Mouse (Mus musculus) hindbrain, embryonic 15.5 days (tissue): ENCODE measurements around the gene Olfr120. TPM values are rescaled to one million over a fixed set of nuclear protein-coding genes. Genes with fewer than 3 reads are reported as not detected.
"Not testable (repeated sequence)": the region's sequence is repeated elsewhere in the genome, so short reads cannot be mapped to it uniquely, and the experiment has no call there.

ENCODE experiments used
- ATAC-seq: fragments of 200-750 bp; cut with Nextera tagmentation; 2 replicates; pipeline ENCODE4 v1.8.0; 2017; ENCODE audit warnings: low read depth, moderate number of reproducible peaks, moderate TSS enrichment; ENCODE audit not compliant: low FRiP score
- H3K27ac ChIP-seq: fragments of 300-500 bp; sonication (generic); replicated peaks from 2 replicates; pipeline ENCODE4 v1.5.1; 2015; ENCODE audit warnings: mild to moderate bottlenecking, inconsistent platforms
- H3K27me3 ChIP-seq: fragments of 300-500 bp; sonication (generic); 2 replicates; pipeline ENCODE4 v1.6.1; 2015; ENCODE audit warnings: control low read depth, inconsistent platforms
- H3K36me3 ChIP-seq: fragments of 300-500 bp; sonication (generic); 2 replicates; pipeline ENCODE4 v1.6.1; 2015; ENCODE audit warnings: control low read depth, inconsistent platforms
- H3K4me1 ChIP-seq: fragments of 300-500 bp; sonication (generic); replicated peaks from 2 replicates; pipeline ENCODE4 v1.6.1; 2015; ENCODE audit warnings: control low read depth, inconsistent platforms
- H3K4me2 ChIP-seq: fragments of 300-500 bp; sonication (generic); 2 replicates; pipeline ENCODE4 v1.6.1; 2015; ENCODE audit warnings: moderate library complexity, mild to moderate bottlenecking, inconsistent platforms
- H3K4me3 ChIP-seq: fragments of 300-500 bp; sonication (generic); 2 replicates; pipeline ENCODE4 v1.5.1; 2015; ENCODE audit warnings: mild to moderate bottlenecking, inconsistent platforms
- H3K9ac ChIP-seq: fragments of 300-500 bp; sonication (generic); 2 replicates; pipeline ENCODE4 v1.6.1; 2015; ENCODE audit warnings: inconsistent platforms
- H3K9me3 ChIP-seq: fragments of 300-500 bp; sonication (generic); 2 replicates; pipeline ENCODE4 v1.6.1; 2016; ENCODE audit warnings: control low read depth, inconsistent platforms
- WGBS: fragments of 180-500 bp; shearing (Covaris S2); methylation state at CpG from one replicate; pipeline ENCODE4 v1.1.7; 2015; 5-methylcytosine and 5-hydroxymethylcytosine counted together
- polyA plus RNA-seq: library from polyadenylated mRNA; unstranded; fragments of >200 nt; fragmentation: Nextera tagmentation; extraction: Ambion mirVana; gene quantifications from 2 replicates; pipeline ENCODE4 v1.2.1, GENCODE M21; 2015

The Olfr120 gene
- polyA plus RNA-seq = not detected in 2 replicates

- Histone ChIP-seq H3K36me3 (no peaks in the 10 kb centered on the region), H3K27ac (no peak within 1 kb of the TSS), H3K4me1 (no peaks in the 10 kb centered on the region), H3K27me3 (no peaks in the 10 kb centered on the region), H3K9me3 (no peaks in the 10 kb centered on the region), H3K4me2 (no peak within 1 kb of the TSS), H3K4me3 (no peak within 1 kb of the TSS), H3K9ac (no peak within 1 kb of the TSS)
- ATAC-seq = no peak
- 70% methylated on average over 1 of the region's 1 CpGs for WGBS
These were observed at the start of gene Olfr120 for GRCm38 (mm10) chr17:37721508-37721907. Gene Olfr120 (plus strand): TSS chr17:37721808.

DNA sequence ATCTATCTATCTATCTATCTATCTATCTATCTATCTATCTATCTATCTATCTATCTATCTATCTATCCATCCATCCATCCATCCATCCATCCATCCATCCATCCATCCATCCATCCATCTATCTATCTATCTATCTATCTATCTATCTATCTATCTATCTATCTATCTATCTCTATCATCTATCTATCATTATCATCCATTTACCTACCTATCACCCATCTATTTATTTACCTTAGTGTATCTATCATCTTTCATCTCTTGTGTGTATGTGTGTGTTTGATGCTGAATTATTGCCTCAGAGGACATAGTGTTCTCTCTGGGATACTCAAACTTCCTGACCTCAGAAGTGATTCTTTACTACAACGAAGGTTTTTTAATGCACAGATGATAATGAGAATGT lies 25.3 kb upstream of the Olfr120 start, which contains the start of gene Olfr119:
TSS of gene Olfr119 (plus strand) at position 301 of the 400 bp plus-strand sequence.
- WGBS = 67% methylated on average over 1 of the region's 1 CpGs
- not testable (repeated sequence) for H3K9me3 ChIP-seq, H3K4me1 ChIP-seq, H3K4me2 ChIP-seq, H3K27me3 ChIP-seq, H3K36me3 ChIP-seq, ATAC-seq, H3K4me3 ChIP-seq, H3K27ac ChIP-seq, H3K9ac ChIP-seq

GRCm38 (mm10) chr17:37738070-37738469 lies 16.5 kb downstream of the Olfr120 start:
- Histone ChIP-seq H3K27me3 (no peaks in the 10 kb centered on the region), H3K4me2 (no peak overlapping the region), H3K27ac (no peak overlapping the region), H3K9ac (no peak overlapping the region), H3K9me3 (no peaks in the 10 kb centered on the region), H3K4me1 (no peaks in the 10 kb centered on the region), H3K36me3 (no peaks in the 10 kb centered on the region), H3K4me3 (no peak overlapping the region)
- no peak for ATAC-seq
- WGBS = 59% methylated on average over 7 of the region's 7 CpGs

- WGBS = 79% methylated on average over 4 of the region's 4 CpGs
- Histone ChIP-seq H3K4me1 (no peaks in the 10 kb centered on the region), H3K9me3 (no peaks in the 10 kb centered on the region), H3K9ac (no peak within 1 kb of the TSS), H3K27ac (no peak within 1 kb of the TSS), H3K4me3 (no peak within 1 kb of the TSS), H3K4me2 (no peak within 1 kb of the TSS), H3K27me3 (no peaks in the 10 kb centered on the region), H3K36me3 (no peaks in the 10 kb centered on the region)
- no peak for ATAC-seq
These were observed 46.7 kb downstream of the Olfr120 start, which contains the start of gene Olfr122 for GRCm38 (mm10) chr17:37768307-37768706. Gene Olfr122 (plus strand): TSS chr17:37768607.

Other genes with a start within 250 kb of the Olfr120 start
- not detected in 2 replicates for gene H2-M2, start 238.3 kb upstream of the Olfr120 start, polyA plus RNA-seq
- not detected in 2 replicates for gene Olfr110, start 229.3 kb upstream of the Olfr120 start, polyA plus RNA-seq
- not detected in 2 replicates for gene Olfr111, start 213.8 kb upstream of the Olfr120 start, polyA plus RNA-seq
- gene Olfr112, start 152.4 kb upstream of the Olfr120 start, polyA plus RNA-seq = not detected in 2 replicates
- gene Olfr113, start 144.1 kb upstream of the Olfr120 start, polyA plus RNA-seq = not detected in 2 replicates
- gene Olfr114, start 129.1 kb upstream of the Olfr120 start, polyA plus RNA-seq = not detected in 2 replicates
- gene Olfr115, start 94.7 kb upstream of the Olfr120 start, polyA plus RNA-seq = not detected in 2 replicates
- gene Olfr116, start 94.6 kb upstream of the Olfr120 start, polyA plus RNA-seq = not detected in 2 replicates
- not detected in 2 replicates for gene Olfr117, start 58.0 kb upstream of the Olfr120 start, polyA plus RNA-seq
- gene Olfr118, start 54.8 kb upstream of the Olfr120 start, polyA plus RNA-seq = not detected in 2 replicates
- not detected in 2 replicates for gene Olfr119, start 25.2 kb upstream of the Olfr120 start, polyA plus RNA-seq
- gene Olfr121, start 27.0 kb downstream of the Olfr120 start, polyA plus RNA-seq = not detected in 2 replicates
- not detected in 2 replicates for gene Olfr122, start 46.8 kb downstream of the Olfr120 start, polyA plus RNA-seq
- not detected in 2 replicates for gene Olfr123, start 71.7 kb downstream of the Olfr120 start, polyA plus RNA-seq
- not detected in 2 replicates for gene Olfr124, start 78.1 kb downstream of the Olfr120 start, polyA plus RNA-seq
- gene Olfr125, start 111.1 kb downstream of the Olfr120 start, polyA plus RNA-seq = not detected in 2 replicates
- gene Olfr126, start 125.7 kb downstream of the Olfr120 start, polyA plus RNA-seq = not detected in 2 replicates
- not detected in 2 replicates for gene Olfr127, start 178.6 kb downstream of the Olfr120 start, polyA plus RNA-seq
- gene Olfr128, start 198.7 kb downstream of the Olfr120 start, polyA plus RNA-seq = not detected in 2 replicates
- not detected in 2 replicates for gene Olfr761, start 231.3 kb downstream of the Olfr120 start, polyA plus RNA-seq